Mouse (Mus musculus): ENCODE results near the gene Rora. TPM values are rescaled to one million over a fixed set of nuclear protein-coding genes. Genes with fewer than 3 reads are reported as not detected.

The Rora gene
- polyA plus RNA-seq, 1 experiment from 2014 or later, result 6.1 TPM

GRCm38 (mm10) chr9:69150224-69150623 is 496.6 kb downstream of the Rora start:
- Histone ChIP-seq H3K4me3 (no peak overlapping the region), H3K4me2 (no peak overlapping the region; the same call in 1 of the 2 replicates), H3K4me1 (peaks cover 12% of the 10 kb centered on the region), H3K36me3 (no peaks in the 10 kb centered on the region), H3K9me3 (peaks cover 19% of the 10 kb centered on the region; the same call in 1 of the 2 replicates), H3K27ac (replicated peaks) (no peak overlapping the region), H3K9ac (no peak overlapping the region), H3K27me3 (replicated peaks) (no peaks in the 10 kb centered on the region)
- no peak for ATAC-seq (ENCODE audit: extremely low read depth, insufficient number of reproducible peaks, low FRiP score, low TSS enrichment)
- 51% methylated on average over 14 of the region's 14 CpGs for WGBS

GRCm38 (mm10) chr9:69154684-69155083 is 501.1 kb downstream of the Rora start:
- Histone ChIP-seq H3K9ac (no peak overlapping the region), H3K4me1 (peaks cover 23% of the 10 kb centered on the region), H3K27ac (replicated peaks) (no peak overlapping the region), H3K9me3 (no peaks in the 10 kb centered on the region), H3K4me2 (no peak overlapping the region), H3K27me3 (replicated peaks) (no peaks in the 10 kb centered on the region), H3K36me3 (no peaks in the 10 kb centered on the region), H3K4me3 (no peak overlapping the region)
- ATAC-seq (ENCODE audit: extremely low read depth, insufficient number of reproducible peaks, low FRiP score, low TSS enrichment), result no peak
- 78% methylated on average over 5 of the region's 5 CpGs for WGBS

- Histone ChIP-seq H3K4me3 (no peak overlapping the region), H3K27ac (replicated peaks) (no peak overlapping the region), H3K36me3 (no peaks in the 10 kb centered on the region), H3K27me3 (replicated peaks) (no peaks in the 10 kb centered on the region), H3K4me2 (no peak overlapping the region), H3K4me1 (peaks cover 20% of the 10 kb centered on the region), H3K9me3 (no peaks in the 10 kb centered on the region), H3K9ac (no peak overlapping the region)
- no peak for ATAC-seq (ENCODE audit: extremely low read depth, insufficient number of reproducible peaks, low FRiP score, low TSS enrichment)
- WGBS, result 50% methylated on average over 8 of the region's 8 CpGs
Measured at GRCm38 (mm10) chr9:69155836-69156595, 502.4 kb downstream of the Rora start.

GRCm38 (mm10) chr9:69160818-69161217 is 507.2 kb downstream of the Rora start:
- peaks cover 21% of the 10 kb centered on the region for H3K4me1 ChIP-seq
- H3K27ac ChIP-seq (replicated peaks), result no peak overlapping the region
- H3K36me3 ChIP-seq, result no peaks in the 10 kb centered on the region
- H3K9me3 ChIP-seq, result no peaks in the 10 kb centered on the region
- H3K4me2 ChIP-seq, result no peak overlapping the region
- WGBS, result 74% methylated on average over 5 of the region's 5 CpGs
- no peak overlapping the region for H3K4me3 ChIP-seq
- H3K9ac ChIP-seq, result no peak overlapping the region
- H3K27me3 ChIP-seq (replicated peaks), result no peaks in the 10 kb centered on the region
- no peak for ATAC-seq (ENCODE audit: extremely low read depth, insufficient number of reproducible peaks, low FRiP score, low TSS enrichment)

DNA sequence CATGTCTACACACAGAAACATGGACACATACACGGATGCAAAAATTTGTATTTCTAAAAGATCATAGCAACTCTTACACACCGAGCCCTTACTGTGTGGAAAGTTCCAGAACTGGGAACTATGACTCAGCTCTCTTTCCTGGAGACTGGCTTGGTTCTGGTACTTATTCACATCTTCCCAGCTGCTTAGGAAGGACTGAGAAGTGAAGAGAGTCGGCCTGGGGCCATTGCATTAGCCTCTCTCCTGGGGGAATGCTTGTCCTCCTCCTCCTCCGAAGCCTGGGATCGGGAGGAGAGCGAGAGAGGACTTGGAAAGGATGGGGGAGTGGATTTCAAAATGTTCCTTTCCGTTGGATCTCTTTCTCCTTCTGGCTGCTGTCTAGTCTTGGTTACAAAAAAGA is 511.1 kb downstream of the Rora start:
- Histone ChIP-seq H3K9me3 (peaks cover 6% of the 10 kb centered on the region; the same call in 1 of the 2 replicates), H3K9ac (no peak overlapping the region), H3K36me3 (no peaks in the 10 kb centered on the region), H3K4me2 (peak overlapping the region; percentile 33), H3K4me1 (peaks cover 18% of the 10 kb centered on the region), H3K4me3 (no peak overlapping the region), H3K27ac (replicated peaks) (0 out of 2 replicates have a peak overlapping the region, but pooled peaks have one; percentile 39), H3K27me3 (replicated peaks) (no peaks in the 10 kb centered on the region)
- no peak for ATAC-seq (ENCODE audit: extremely low read depth, insufficient number of reproducible peaks, low FRiP score, low TSS enrichment)
- 48% methylated on average over 7 of the region's 7 CpGs for WGBS

DNA sequence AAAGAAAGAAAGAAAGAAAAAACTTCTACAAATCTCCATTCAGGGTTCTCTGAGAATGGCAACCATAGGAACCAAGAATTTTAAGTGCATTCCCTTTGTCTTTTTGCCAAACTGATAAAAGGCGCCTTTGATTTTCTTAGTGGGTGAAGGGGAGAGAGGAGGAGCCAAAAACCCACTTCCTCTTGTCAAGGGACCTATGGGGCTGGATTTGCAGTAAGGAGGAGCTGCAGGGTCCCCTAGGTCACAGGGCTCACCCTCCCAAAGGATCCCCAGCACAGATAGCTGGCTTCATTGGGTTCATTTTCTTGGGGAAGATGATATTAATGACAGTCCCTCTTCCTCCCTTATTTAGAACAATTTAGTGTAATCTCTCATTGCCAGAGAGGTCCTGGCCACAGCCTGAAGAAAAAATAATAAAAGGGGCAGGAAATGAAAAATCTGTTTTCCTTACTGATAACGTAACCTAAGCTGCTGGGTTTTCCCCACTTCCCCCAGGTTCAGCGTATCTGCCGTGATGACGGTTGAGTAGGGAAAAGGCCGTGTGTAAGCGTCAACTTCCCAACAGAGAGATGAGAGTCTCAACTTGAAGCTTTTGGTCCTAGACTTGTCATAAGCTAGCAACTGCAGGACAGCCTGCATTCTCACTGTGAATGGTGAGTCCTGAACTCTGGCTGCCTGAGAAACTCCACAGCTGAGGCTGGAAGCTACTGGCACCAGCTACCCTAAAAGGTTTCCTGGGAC is 511.7 kb downstream of the Rora start:
- Histone ChIP-seq H3K9me3 (peaks cover 6% of the 10 kb centered on the region; the same call in 1 of the 2 replicates), H3K9ac (no peak overlapping the region), H3K27me3 (replicated peaks) (no peaks in the 10 kb centered on the region), H3K4me3 (no peak overlapping the region), H3K27ac (replicated peaks) (peak overlapping the region; percentile 46; the same call in 1 of the 2 replicates), H3K36me3 (no peaks in the 10 kb centered on the region), H3K4me2 (peak overlapping the region; percentile 33), H3K4me1 (peaks cover 18% of the 10 kb centered on the region)
- no peak; the same call in 1 of the 2 replicates for ATAC-seq (ENCODE audit: extremely low read depth, insufficient number of reproducible peaks, low FRiP score, low TSS enrichment)
- WGBS, result 43% methylated on average over 7 of the region's 7 CpGs

DNA sequence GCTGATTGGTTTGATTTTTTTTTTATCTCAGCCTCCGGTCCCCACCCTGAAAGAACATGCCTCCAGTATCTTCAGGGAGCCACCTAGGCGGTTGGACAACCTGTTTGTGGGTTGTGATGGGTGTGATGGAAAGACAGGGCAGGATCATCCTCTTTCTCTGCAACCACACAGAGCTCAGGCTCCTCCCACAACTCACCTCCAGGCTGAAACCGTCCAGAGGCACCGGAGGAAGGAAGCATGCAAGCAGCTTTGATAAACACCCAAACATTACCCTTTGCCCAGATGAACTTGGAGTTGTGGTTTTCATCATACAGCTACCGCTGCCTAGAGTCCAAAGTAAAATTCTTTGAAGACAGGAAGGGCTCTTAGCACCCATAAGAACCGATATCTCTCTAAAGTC is 520.5 kb downstream of the Rora start:
- peaks cover 6% of the 10 kb centered on the region; the same call in 1 of the 2 replicates for H3K4me1 ChIP-seq
- WGBS, result 50% methylated on average over 6 of the region's 6 CpGs
- no peak overlapping the region for H3K4me3 ChIP-seq
- no peak overlapping the region for H3K4me2 ChIP-seq
- no peaks in the 10 kb centered on the region for H3K36me3 ChIP-seq
- H3K27ac ChIP-seq (replicated peaks), result no peak overlapping the region
- H3K9ac ChIP-seq, result no peak overlapping the region
- no peaks in the 10 kb centered on the region for H3K27me3 ChIP-seq (replicated peaks)
- ATAC-seq (ENCODE audit: extremely low read depth, insufficient number of reproducible peaks, low FRiP score, low TSS enrichment), result no peak
- H3K9me3 ChIP-seq, result peaks cover 3% of the 10 kb centered on the region; the same call in 1 of the 2 replicates

DNA sequence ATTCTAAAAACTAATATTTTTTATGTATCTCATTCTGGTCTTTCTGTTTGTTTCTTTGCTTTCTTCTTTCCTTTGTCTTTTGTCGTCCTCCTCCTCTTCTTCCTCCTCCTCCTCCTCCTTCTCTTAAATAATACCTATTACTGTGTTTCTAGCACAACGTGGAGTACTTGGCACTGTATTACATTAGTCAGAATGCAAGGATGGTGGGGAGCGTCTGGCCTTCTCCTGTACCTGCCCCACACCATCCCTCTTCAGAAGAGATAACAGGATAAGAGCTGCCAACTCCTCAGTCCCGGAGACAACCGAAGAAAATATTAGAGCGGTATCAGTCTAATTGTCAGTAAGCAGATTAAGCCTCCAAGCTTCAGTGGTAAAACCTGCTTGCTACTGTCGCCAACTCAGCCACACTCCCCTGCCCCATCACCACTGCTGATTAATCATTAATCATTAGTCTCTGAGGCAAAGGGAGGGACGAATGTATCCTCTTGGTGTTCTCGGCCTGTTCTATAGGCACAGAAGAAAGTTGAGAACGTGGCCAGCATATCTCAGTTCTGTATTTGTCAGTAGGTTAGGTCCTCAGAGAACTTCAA is 521.0 kb downstream of the Rora start:
- no peaks in the 10 kb centered on the region for H3K36me3 ChIP-seq

DNA sequence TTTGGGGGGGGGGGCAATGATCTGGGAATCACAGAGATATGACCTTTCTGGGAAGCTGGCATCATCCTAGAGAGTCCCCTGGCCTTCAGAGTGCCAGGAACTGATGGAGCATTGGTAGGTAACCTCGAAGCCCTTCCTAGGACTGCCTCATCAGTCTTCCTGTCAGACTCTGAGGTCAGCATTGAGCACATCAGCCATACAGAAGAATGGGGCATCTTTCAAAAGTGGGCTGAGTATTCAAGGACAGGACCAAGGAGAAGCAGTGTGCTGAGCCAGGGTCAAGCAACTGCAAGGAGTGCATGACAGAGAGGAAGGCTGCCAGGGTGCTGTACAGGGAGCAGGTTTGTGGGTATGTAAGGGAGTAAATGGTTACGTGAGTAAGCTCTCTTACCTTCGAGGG is 523.4 kb downstream of the Rora start:
- H3K27me3 ChIP-seq (replicated peaks), result 0 out of 2 replicates have a peak, but pooled peaks cover 3% of the 10 kb centered on the region
- no peak overlapping the region for H3K4me3 ChIP-seq
- 64% methylated on average over 3 of the region's 3 CpGs for WGBS
- H3K4me2 ChIP-seq, result no peak overlapping the region
- no peak overlapping the region for H3K9ac ChIP-seq
- H3K27ac ChIP-seq (replicated peaks), result no peak overlapping the region
- no peak for ATAC-seq (ENCODE audit: extremely low read depth, insufficient number of reproducible peaks, low FRiP score, low TSS enrichment)
- H3K4me1 ChIP-seq, result peaks cover 6% of the 10 kb centered on the region
- no peaks in the 10 kb centered on the region for H3K36me3 ChIP-seq
- no peaks in the 10 kb centered on the region for H3K9me3 ChIP-seq

More for the DNA sequence above, 521.0 kb downstream of the Rora start:
- Histone ChIP-seq H3K4me2 (no peak overlapping the region), H3K27me3 (replicated peaks) (0 out of 2 replicates have a peak, but pooled peaks cover under 1% of the 10 kb centered on the region), H3K27ac (replicated peaks) (no peak overlapping the region), H3K4me3 (no peak overlapping the region), H3K9me3 (no peaks in the 10 kb centered on the region), H3K4me1 (peaks cover 6% of the 10 kb centered on the region; the same call in 1 of the 2 replicates), H3K9ac (no peak overlapping the region)
- no peak for ATAC-seq (ENCODE audit: extremely low read depth, insufficient number of reproducible peaks, low FRiP score, low TSS enrichment)
- WGBS, result 33% methylated on average over 10 of the region's 10 CpGs

DNA sequence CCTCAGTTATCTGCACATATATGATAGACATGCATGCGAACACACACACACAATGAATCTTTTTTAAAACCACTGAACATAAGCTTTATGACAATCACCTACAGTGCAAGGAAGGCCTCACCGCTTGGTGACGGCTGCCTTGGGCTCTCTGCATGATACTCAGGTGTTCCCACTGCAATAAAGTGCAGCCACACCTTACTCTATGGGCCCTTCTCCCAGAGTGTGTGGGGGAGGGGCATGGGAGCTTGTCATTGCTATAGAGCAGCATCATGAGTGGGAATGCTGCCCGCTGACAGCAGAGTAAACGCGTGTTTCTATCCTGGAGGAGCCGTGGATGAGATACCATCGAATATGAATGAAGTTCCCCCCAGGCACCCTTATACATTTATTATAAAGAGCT is 525.6 kb downstream of the Rora start:
- Histone ChIP-seq H3K36me3 (no peaks in the 10 kb centered on the region), H3K27me3 (replicated peaks) (0 out of 2 replicates have a peak, but pooled peaks cover 3% of the 10 kb centered on the region), H3K27ac (replicated peaks) (no peak overlapping the region), H3K9ac (no peak overlapping the region), H3K9me3 (no peaks in the 10 kb centered on the region), H3K4me1 (peaks cover 3% of the 10 kb centered on the region; the same call in 1 of the 2 replicates), H3K4me2 (no peak overlapping the region), H3K4me3 (no peak overlapping the region)
- WGBS, result 92% methylated on average over 8 of the region's 8 CpGs
- no peak for ATAC-seq (ENCODE audit: extremely low read depth, insufficient number of reproducible peaks, low FRiP score, low TSS enrichment)

- Histone ChIP-seq H3K9ac (no peak overlapping the region), H3K4me3 (no peak overlapping the region), H3K36me3 (no peaks in the 10 kb centered on the region), H3K27ac (replicated peaks) (no peak overlapping the region), H3K4me1 (no peaks in the 10 kb centered on the region; the same call in 1 of the 2 replicates), H3K9me3 (no peaks in the 10 kb centered on the region), H3K4me2 (no peak overlapping the region), H3K27me3 (replicated peaks) (0 out of 2 replicates have a peak, but pooled peaks cover 3% of the 10 kb centered on the region)
- 42% methylated on average over 3 of the region's 3 CpGs for WGBS
- ATAC-seq (ENCODE audit: extremely low read depth, insufficient number of reproducible peaks, low FRiP score, low TSS enrichment), result no peak
Measured at GRCm38 (mm10) chr9:69180961-69181360, 527.4 kb downstream of the Rora start.

Data from heart, embryonic 13.5 days (tissue).